Mouse (Mus musculus) kidney, adult 11 months (tissue): ENCODE measurements at regions not wholly inside any gene's neighbourhood (a gene's known extent, or its start where the extent isn't known, plus 50 kb on each side); places are given as distances from the start of the nearest gene placed in this dataset.
"Not testable (repeated sequence)": the region's sequence is repeated elsewhere in the genome, so short reads cannot be mapped to it uniquely, and the experiment has no call there.

Source experiments
- DNase-seq: peaks from one replicate; pipeline ENCODE4 v3.0.0; 2022

DNA sequence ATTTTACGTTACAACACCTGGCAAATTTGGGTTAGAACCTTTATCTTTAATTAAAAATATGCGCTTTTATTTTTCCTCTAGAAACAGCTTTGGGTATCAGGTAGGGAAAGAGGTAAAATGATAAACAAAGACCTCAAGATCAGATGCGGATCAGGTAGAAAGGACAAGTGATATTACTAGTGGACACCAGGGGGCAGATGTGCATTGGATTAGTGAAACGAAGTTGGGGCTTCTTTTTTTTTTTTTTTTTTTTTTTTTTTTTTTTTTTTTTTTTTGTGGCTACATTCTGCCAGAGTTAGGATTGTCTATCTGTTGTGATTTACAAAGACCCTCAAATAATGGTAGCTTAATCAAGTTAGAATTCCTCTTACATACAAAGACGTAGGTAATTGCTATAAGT is 153.8 kb downstream of the Cd109 start:
- no peak for DNase-seq

DNA sequence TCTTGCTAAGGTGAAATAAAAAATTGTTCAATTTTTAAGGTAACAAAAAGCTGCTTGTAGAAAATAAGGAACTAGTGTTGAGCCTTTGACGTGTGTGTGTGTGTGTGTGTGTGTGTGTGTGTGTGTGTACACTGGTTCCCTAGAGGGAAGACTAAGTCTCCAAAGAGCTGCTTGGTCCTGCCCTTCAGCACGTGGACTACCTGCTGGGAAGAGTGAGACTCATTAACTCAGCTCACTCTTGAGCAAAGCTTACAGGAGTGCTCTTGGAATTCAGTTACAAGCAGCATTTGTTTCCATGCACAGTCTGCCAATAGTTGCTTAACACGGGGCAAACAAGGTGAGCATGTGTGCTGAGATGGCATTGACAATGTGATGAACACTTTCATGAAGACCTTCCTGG is 158.6 kb downstream of the Cd109 start:
- DNase-seq = no peak

DNA sequence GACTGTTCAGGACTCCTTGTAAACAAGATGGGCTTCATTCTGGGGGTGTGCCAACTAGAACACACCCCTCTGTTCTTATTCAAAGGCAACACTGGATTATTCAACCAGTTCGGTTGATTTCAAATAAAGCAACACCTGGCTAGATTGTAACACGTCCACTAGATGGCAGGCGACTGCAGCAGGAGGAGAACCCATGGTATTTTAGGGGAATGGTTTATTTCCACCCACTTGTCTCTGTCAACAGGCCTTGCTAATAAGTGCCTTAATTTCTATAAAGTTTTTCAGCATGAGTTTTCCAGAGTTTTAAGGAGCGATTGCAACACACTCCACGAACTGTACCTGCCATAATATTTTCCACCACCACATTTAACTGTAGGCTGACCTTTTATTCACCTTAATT is 160.1 kb downstream of the Cd109 start:
- DNase-seq = peak; percentile 7

DNA sequence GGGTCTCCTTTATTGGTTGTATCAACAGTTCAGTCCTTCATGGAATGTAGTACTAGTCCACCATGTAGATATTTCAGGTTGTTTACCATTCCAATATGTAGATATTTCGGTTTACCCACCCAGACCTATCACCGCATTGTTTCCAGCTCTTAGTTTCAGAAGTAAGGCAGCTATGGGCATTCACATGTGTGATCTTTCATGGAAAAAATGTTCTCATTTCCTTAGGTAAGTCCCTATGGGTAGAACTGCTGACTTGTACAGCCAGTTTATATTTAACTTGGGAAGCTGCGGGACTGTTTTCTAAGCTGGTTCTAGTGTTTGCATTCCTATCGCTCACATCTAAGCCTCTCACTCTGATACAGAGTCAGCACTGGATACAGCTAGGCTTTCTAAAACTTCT is 165.2 kb downstream of the Cd109 start:
- DNase-seq = no peak

DNA sequence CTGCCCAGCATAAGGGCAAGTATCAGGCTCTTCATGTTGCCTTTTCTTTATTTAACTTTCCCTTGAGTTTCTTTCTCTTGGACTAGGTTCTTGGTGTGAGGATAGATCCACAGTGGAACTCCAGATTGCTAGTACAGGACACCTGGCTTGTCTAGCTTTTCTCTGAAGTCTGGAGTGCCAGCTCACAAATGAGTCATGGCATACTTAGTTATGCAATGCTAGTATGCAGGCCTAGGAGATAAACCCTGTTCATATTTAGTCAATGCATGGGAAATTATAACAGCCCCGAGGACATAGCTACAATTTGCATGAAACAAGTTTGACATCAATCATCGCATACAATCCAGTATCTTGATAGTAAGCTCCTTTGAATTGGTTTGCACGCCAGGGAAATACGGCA is 167.0 kb downstream of the Cd109 start:
- DNase-seq = no peak

DNA sequence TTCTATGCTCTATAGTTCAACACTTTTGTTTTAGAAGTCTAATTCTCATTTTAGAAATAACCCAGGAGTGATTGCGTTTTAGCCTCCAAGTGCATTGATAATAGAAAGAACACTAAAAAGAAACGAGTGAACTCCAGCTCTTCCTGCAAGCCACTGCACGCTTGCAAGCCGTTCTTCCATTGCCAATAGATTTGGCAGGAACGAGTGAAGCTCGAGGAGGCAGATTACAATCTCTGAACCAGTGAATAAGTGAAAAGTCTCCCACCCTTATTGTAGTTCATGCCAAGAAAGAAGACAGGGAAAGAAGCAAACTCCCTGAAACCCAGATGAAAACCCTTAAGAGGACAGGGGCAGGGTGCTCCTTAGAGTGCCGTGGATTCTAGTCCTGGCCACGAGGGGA is 167.5 kb downstream of the Cd109 start:
- no peak for DNase-seq

DNA sequence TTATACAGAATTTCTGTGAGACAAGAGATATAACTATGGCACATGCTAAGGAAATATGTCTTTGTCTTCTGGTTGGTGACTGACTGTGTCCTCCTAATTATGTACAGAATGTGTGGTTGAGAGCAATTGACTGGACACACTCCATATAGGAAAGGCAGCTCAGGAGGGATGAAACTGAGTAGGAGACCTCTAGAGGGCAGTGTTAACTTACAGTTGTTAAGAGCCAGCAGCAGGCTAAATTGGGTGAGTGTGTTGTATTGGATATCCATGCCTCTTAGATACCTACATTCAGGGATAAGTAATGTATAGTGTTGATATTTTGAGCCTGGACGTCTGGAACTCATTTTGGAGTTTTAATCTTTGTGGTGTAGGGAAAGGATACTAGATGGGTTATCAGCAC is 172.5 kb downstream of the Cd109 start:
- peak; percentile 6 for DNase-seq

DNA sequence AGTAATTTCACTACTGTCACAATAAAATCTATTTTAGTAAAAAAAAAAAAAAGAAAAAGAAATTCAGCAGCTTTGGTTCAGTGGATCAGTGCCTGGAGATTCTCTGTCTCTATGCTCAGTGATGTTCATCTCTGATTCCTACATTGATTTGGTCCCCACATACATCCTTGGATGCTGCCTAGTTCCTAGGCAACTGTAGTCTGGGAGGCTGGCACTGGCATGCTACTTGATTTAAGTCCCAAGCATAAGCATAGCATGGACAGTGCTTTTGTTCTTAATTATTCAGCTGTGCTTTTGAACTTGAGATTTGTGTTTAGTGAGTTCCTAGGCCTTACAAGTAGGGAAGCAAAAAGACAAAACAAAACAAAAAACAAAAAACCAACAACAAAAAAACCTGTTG is 174.4 kb downstream of the Cd109 start:
- no peak for DNase-seq

DNA sequence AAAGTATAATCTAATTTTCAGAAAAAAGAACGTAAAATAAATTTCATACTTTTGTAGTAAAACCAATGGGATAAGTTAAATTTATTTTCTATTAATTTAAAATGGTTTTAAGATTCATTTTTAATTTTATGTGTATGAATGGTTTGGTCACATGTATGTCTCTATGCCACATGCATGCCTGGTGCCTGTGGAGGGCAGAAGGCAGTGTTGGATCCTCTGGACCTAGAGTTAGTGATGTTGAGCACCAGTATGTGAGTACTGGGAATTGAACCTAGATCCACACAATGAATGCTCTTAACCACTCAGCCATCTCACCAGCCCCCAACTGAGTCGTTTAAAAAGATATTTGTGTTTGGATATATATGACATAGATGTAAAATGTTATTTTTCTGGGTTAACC is 174.8 kb downstream of the Cd109 start:
- DNase-seq = no peak

DNA sequence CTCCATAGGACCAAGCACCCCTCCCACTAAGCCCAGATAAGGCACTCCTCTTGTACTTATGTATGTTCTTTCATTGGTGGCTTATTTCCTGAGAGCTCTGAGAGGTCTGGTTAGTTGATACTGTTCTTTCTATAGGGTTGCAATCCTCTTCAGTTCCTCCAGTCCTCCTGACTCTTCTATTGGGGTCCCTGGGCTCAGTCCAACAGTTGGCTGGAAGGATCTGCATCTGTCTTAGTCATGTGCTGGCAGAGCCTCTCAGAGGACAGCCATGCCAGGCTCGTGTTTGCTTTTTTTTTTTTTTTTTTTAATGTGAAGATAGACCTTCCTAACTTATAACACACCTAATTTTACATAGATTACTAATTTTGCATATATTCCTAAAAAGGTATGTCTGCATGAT is 180.5 kb downstream of the Cd109 start:
- no peak for DNase-seq

DNA sequence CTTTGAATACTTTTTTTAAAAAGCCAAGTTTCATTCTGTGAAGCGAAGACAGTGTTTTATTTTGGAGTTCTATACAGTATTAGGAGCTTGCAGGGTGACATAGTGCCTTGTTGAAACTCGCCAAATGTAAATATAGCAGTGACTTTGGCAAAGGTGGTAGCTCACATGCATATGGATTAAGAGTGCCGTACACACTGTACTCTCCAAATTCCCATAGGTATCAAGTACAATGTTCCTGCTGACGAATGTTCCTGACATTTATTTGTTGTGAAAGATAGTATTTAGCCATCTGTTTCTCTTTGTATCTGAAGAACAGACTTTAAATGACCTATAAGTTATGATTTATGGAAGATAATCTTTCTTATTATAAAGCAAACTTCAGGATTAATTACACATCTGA is 201.9 kb downstream of the Cd109 start:
- no peak for DNase-seq

DNA sequence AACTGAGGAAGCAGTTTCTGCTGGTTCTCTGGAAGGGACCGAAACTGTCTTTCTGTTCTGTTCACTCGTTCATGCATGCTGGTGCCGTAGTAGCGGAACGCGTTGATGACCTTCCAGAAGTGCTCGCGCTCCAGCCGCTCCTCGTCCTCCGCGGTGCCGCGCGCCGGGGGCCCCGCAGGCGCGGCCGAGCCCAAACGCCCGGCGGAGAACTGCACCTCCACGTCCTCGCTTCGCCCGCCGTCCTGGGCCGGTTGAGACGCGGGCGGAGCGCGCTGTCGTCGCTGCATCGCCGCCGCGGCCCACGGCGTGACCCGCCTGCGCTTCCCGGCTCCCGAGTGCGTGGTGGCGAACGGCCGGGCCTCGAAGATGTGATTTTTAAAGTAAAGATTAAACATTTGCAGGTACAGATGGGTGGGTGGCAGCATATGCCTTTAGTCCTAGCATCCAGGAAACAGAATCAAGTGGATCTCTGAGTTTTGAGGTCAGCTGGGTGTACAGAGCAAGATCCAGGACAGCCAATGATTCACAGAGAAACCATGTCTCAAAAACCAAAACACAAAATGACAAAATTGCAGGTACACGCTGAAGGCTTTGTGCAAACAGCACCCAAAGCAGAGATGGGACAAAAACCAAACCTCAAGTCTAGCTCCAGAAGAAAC is 206.3 kb downstream of the Cd109 start:
- DNase-seq = not testable (repeated sequence)

DNA sequence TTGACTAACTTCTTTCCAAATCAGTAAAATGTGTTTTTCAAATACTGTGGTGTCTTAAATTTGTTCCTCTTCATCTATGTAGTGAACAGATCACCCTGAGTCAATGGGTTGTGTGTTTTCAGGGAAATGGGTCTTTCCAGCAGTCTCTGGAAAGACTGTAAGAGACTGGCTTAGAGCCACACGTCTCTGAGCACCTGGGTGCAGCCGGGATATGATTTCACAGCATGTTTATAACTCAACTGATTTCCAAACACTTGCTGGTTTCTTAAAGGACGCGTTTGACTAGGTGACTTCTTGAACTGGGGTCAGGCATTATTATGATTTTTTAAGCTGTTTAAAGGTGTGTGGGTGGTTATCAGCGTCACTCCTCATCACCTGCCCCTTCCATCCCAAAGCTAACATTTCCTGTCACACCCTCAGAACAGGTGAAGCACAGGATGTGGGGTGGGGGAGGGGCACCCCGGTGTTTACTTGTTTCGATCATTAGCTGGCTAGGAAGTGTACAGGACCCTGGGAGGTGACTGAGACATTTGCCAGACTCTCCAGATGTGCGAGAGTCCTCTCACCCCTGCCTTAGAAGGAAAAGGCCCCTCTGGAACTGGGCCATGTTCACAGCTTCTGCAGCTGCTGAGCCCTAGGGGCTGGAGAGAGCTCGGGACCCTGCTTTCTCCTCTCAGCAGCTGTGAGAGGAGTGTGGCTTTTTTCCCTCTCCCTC is 229.8 kb downstream of the Cd109 start:
- DNase-seq = no peak

DNA sequence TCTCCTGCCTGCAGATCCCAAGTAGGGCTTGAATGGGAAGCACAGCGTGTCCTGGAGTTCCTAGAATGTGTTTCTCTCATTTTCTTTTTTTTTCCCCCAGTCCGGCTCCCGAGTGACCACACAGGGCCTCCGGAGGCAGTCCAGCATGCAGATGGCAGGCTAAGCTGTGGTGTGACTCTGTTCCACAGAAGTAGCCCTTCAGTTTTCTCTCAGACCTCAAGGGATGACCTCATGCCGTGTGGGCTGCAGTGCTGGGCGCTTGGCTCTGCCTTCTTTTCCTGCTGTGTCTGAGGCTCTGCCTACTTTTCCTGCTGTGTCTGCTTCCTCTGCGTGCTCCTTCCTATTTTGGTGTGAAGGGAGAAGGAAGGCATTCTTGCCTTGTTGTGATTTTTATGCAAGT is 230.8 kb downstream of the Cd109 start:
- DNase-seq = no peak

DNA sequence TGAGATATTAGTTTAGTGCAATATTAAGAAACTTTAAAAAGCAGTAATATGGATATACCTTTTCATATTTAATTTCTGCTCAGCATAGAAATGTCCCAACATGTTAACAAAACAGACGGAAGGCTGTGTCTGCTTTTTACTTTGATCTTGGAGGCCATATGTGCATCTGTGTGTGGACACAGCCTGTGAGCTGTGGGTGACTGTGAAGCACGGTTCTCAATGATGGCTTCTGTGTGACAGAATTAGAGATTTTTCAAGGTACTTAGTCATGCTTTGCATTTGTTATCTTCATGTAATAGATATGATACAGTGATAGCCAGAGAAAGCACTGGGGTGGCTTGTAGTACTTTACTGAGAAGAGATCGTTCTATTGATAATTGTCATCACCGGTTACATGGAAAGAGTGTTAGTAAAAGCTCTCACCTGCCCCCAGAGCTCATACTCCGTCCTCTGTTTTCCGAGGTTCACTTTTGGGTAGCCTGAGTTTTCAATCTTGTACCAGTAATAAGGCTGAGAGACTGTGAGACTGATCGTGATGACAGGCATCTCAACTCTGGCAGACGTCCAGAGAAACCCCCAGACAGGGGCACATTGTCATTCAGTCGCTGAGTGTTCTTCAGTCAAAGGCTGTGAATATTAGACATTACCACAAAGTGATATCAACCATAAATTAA is 232.7 kb downstream of the Cd109 start:
- DNase-seq = no peak

DNA sequence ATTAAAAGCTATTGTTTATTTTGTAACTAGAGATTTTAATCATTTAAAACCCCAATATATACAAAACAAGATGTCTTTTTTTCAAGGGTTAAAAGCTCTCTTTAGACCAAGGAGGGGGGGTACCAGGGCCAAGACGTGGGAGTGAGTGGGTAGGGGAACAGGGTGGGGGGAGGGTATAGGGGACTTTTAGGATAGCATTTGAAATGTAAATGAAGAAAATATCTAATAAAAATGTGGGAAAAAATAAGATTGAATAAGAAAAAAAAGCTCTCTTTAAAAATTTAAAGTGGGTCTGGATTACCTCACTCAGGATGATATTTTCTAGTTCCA is 233.2 kb downstream of the Cd109 start:
- DNase-seq = not testable (repeated sequence)

DNA sequence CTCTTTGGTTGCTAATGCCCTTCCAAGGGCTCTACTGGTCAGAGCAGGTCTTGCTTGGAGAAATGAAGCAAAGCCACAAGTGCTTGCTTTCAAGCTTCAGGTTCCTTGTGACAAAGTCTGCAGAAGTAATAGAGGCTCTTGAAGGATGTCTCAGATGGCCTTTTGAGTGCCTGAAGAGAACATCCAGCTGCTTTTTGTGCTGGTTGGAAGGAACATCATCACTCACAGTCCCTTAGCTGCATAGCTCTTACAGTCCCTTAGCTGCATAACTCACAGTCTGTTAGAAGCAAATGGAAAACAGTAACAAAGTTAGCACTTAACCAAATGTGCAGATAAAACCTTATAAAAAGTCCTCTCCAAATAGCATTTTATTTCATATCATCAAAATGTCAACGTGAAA is 241.6 kb downstream of the Cd109 start:
- DNase-seq = no peak

DNA sequence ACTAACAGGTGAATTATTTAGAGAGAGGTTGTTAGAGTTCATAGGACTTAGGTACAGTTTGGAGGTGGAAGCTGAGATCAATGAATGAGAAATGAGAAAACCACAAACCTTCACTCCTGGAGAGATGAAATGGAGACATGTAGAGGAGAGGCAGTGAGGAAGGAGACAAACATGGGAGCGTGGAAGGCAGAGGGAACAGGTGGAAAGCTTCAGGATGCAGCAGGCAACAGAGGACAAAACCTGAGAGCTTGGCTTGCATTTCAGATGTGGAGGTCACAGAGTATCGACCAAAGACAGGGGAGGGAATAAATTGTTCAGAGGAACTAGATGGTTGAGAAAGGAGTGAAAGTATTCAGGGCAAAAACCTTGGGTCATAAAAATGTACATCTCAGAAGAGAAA is 244.6 kb downstream of the Cd109 start:
- DNase-seq = no peak

DNA sequence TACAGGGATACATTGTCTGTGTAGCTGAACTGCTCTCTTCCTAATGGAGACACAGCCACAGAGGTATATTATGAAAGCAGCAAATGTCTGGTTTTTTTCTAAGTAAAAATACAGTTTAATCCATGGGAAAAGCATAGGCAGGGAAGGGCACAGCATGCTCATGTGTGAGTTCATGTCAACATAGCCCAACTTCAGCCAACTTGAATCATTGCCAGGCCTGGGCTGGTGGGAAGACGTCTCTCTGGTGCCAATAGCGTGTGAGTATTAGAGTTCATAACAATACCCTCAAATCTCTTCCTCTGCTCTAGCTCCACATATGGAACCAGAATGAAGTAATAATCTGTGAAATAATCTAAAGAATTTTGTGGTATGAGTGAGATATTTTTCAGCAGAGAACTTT is 257.2 kb downstream of the Cd109 start:
- no peak for DNase-seq

DNA sequence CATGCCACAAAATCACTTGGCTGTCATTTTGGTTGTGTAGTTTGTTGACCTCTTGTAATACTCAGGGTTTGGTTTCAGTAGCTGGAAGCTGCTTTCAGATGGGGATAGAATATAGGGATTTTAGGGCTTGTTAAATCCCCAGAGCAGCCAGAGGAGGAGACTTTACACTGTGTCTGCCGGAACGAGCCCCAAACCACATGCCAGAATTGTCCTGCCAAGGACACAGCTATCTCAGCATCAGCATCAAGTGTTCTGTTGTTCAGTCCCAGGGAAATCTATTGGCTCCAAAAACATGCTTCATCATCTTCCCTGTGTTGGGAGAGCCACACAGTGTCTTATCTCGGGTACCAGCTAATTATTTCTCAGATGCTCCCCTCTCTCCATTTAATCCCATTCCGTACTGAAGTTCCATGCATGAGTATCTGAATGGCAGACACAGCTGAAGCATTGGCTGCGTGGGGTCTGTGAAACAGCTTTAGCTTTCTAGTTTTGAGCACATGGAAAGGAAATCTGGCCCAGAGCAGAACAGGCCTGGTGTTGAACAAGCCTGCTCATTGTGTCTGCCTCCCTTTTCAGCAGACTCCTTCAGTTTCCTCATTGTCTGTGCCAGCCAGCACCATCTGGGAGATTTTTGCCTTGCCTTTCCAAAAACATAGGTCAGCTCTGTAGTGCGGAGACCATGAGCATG is 264.8 kb downstream of the Cd109 start:
- DNase-seq = no peak

DNA sequence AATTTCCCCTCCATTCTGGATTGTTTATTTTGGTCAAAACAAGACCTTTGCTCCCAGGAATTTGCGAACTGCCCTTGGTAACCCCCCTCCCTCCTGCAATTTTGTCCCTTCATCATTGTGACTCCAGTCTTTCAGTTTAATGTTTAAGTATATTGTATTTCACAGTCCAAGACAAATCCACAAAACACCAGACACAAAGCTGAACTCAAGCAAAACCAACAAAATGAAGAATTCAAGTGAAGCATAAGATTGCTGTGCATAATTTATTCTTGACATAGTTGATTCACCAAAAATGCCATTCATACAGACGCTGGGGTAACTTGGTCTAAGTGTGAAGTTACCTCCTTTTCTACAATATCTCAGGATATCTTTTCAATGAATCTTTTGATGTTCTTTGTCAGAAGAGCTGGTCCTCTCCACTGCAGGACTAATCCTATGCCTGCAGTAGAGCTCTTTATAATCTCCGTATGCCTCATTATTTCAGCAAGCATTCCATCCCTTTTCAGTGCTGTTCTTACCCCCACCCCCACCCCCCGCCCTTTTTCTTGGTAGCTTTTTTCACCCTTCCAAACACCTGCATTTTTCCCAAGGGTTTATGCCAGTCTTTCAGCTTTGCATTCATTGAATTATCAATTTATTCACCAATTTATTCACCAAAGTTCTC is 265.4 kb downstream of the Cd109 start:
- DNase-seq = no peak

DNA sequence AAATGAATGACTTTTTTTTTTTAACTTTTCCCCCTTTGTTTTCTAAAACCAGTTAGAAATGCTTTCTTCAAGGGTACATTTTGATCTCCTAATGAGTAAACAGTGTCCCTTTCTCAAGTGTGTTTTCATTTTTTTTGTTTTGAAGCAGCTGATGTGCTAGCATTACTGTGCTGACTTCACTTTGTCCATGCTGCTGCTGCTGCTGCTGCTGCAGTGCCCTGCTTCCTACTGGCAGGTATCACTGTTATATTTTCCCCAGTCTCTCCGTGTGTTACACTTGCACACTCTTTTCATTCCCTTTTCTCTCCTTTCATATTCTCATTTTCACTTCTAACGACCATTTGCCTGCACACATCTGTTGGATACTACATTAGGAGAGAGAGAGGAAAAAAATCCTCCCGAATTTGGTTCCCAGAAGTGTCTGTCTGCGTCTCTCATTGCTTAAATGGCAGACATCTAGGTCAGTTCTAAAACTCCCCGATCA is 266.0 kb downstream of the Cd109 start:
- DNase-seq = no peak

DNA sequence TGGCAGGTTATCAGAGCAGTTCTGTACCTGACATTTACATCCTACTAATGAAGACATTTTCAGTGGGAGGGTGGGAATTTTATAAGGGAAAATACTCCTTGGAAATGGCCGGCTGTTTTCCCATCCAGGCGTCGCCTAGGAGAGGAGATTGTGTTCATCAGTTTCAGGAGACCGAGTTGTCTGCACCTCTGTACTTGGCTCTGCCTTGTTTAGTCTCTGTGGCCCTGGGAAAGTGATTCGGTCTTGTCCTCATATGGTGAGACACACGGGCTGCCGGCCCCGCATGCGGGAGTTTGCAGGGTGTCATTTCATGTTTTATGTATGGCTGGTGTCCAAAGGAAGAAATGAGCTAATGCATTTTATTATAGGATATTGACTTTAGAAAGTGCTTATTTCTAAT is 287.9 kb downstream of the Cd109 start:
- no peak for DNase-seq
